Mouse (Mus musculus): Measurements from ENCODE around the gene Gm17571. TPM values are rescaled to one million over a fixed set of nuclear protein-coding genes. Genes with fewer than 3 reads are reported as not detected.

The Gm17571 gene
- polyA plus RNA-seq, 1 experiment from 2014 or later, result not detected

Other genes with a start within 250 kb of the Gm17571 start
- 9.6 and 10.2 TPM in 2 replicates for gene Jrkl, start 200.9 kb downstream of the Gm17571 start, polyA plus RNA-seq (2014; fragmentation: Nextera tagmentation; extraction: Ambion mirVana)
- 15.6 and 17.7 TPM in 2 replicates for gene Ccdc82, start 199.8 kb downstream of the Gm17571 start, polyA plus RNA-seq (2014; fragmentation: Nextera tagmentation; extraction: Ambion mirVana)
- gene Maml2, start 148.8 kb downstream of the Gm17571 start, polyA plus RNA-seq (2014; fragmentation: Nextera tagmentation; extraction: Ambion mirVana), result 10.8 and 11.6 TPM in 2 replicates

Measured in hindbrain, embryonic 14.5 days (tissue).